ENCODE assay signal across 7 mouse cellular contexts in genomic region chr15:78173972-78174886, GRCm38 (mm10). TPM values are rescaled to one million over a fixed set of nuclear protein-coding genes. Genes with fewer than 3 reads are reported as not detected.
DNase-seq lines count a peak whose midpoint lies in the region; ATAC-seq lines count a peak whose summit lies in the region.

Ift27 (minus strand) TSS chr15:78174107.

- H3K4me2 ChIP-seq in embryonic facial prominence, embryonic 12.5 days (replicated peaks), result peak within 1 kb of the TSS; percentile 88
- peak within 1 kb of the TSS; percentile 79 for H3K4me2 ChIP-seq in limb, embryonic 11.5 days (ENCODE audit: low read depth, severe bottlenecking)
- H3K4me2 ChIP-seq in midbrain, embryonic 14.5 days (ENCODE audit: low read length), result peak within 1 kb of the TSS; percentile 95

- 1% methylated on average over 40 of the region's 40 CpGs for WGBS in embryonic facial prominence, embryonic 12.5 days
- 2% methylated on average over 40 of the region's 40 CpGs for WGBS in limb, embryonic 11.5 days
- WGBS in midbrain, embryonic 14.5 days, result 1% methylated on average over 40 of the region's 40 CpGs

- peak; percentile 96 for ATAC-seq in embryonic facial prominence, embryonic 12.5 days (ENCODE audit: insufficient number of reproducible peaks, insufficient read depth, low FRiP score, low TSS enrichment)
- peak; percentile 94 for ATAC-seq in limb, embryonic 11.5 days (ENCODE audit: insufficient number of reproducible peaks, low FRiP score, low TSS enrichment, low read depth)
- peak; percentile 96 for ATAC-seq in midbrain, embryonic 14.5 days (ENCODE audit: low FRiP score, low TSS enrichment)

- no peaks in the 10 kb centered on the region for H3K9me3 ChIP-seq in embryonic facial prominence, embryonic 12.5 days
- H3K9me3 ChIP-seq in limb, embryonic 11.5 days (ENCODE audit: control insufficient read depth, low read length), result no peaks in the 10 kb centered on the region
- H3K9me3 ChIP-seq in midbrain, embryonic 14.5 days (ENCODE audit: control insufficient read depth, low read length), result no peaks in the 10 kb centered on the region

- H3K4me1 ChIP-seq in embryonic facial prominence, embryonic 12.5 days, result peaks cover 14% of the 10 kb centered on the region
- H3K4me1 ChIP-seq in limb, embryonic 11.5 days (ENCODE audit: control insufficient read depth, insufficient read depth, low read length), result peaks cover 8% of the 10 kb centered on the region; the same call in 1 of the 2 replicates
- H3K4me1 ChIP-seq in midbrain, embryonic 14.5 days (ENCODE audit: control insufficient read depth, insufficient read depth, low read length), result peaks cover 28% of the 10 kb centered on the region

- peaks cover 2% of the 10 kb centered on the region; the same call in 1 of the 2 replicates for H3K27me3 ChIP-seq in embryonic facial prominence, embryonic 12.5 days
- no peaks in the 10 kb centered on the region for H3K27me3 ChIP-seq in limb, embryonic 11.5 days (ENCODE audit: control insufficient read depth, insufficient read depth, low read length)
- H3K27me3 ChIP-seq in midbrain, embryonic 14.5 days (ENCODE audit: control insufficient read depth, insufficient read depth, low read length), result no peaks in the 10 kb centered on the region

- H3K4me3 ChIP-seq in embryonic facial prominence, embryonic 12.5 days, result peak within 1 kb of the TSS; percentile 65
- H3K4me3 ChIP-seq in limb, embryonic 11.5 days (ENCODE audit: low read depth, low read length), result peak within 1 kb of the TSS; percentile 72
- peak within 1 kb of the TSS; percentile 59 for H3K4me3 ChIP-seq in midbrain, embryonic 14.5 days (replicated peaks; ENCODE audit: low read depth, low read length)

- peak; percentile 94 for DNase-seq in adrenal gland, postnatal 25 days
- DNase-seq in heart, adult 11 months, result peak; percentile 100
- peak; percentile 96 for DNase-seq in kidney, adult 18-20 months
- peak; percentile 98 for DNase-seq in limb, embryonic 11.5 days (ENCODE audit: low spot score)
- peak; percentile 100 for DNase-seq in midbrain, embryonic 14.5 days
- peak; percentile 87 to 94 for DNase-seq in spleen, adult 18-20 months

- 0 out of 2 replicates have a peak within 1 kb of the TSS, but pooled peaks have one; percentile 54 for H3K27ac ChIP-seq in embryonic facial prominence, embryonic 12.5 days
- no peak within 1 kb of the TSS for H3K27ac ChIP-seq in limb, embryonic 11.5 days (replicated peaks; ENCODE audit: low read depth, low read length)
- peak within 1 kb of the TSS; percentile 88 for H3K27ac ChIP-seq in midbrain, embryonic 14.5 days (replicated peaks; ENCODE audit: low read depth, low read length)

- H3K36me3 ChIP-seq in embryonic facial prominence, embryonic 12.5 days, result no peaks in the 10 kb centered on the region
- H3K36me3 ChIP-seq in limb, embryonic 11.5 days (ENCODE audit: control insufficient read depth, insufficient read depth, low read length), result no peaks in the 10 kb centered on the region; the same call in 1 of the 2 replicates
- no peaks in the 10 kb centered on the region for H3K36me3 ChIP-seq in midbrain, embryonic 14.5 days (ENCODE audit: control insufficient read depth, insufficient read depth, low read length)

- H3K9ac ChIP-seq in embryonic facial prominence, embryonic 12.5 days, result peak within 1 kb of the TSS; percentile 79
- peak within 1 kb of the TSS; percentile 73 for H3K9ac ChIP-seq in limb, embryonic 11.5 days (ENCODE audit: low read length)
- H3K9ac ChIP-seq in midbrain, embryonic 14.5 days (replicated peaks; ENCODE audit: low read length), result peak within 1 kb of the TSS; percentile 70

RNA-seq across cellular contexts. Expression of gene Ift27, which starts in this region (rescaled TPM):
- 17.7 and 20.3 TPM in 2 replicates for total RNA-seq in adrenal gland, postnatal 25 days (2021)
- 90.0 and 90.5 TPM in 2 replicates for polyA plus RNA-seq in embryonic facial prominence, embryonic 12.5 days (2016; fragmentation: Nextera tagmentation; extraction: Ambion mirVana)
- polyA plus RNA-seq in limb, embryonic 11.5 days (2014; fragmentation: Nextera tagmentation; extraction: Ambion mirVana), result 111 and 119 TPM in 2 replicates
- polyA plus RNA-seq in midbrain, embryonic 14.5 days (2014; fragmentation: Nextera tagmentation; extraction: Ambion mirVana), result 102 and 110 TPM in 2 replicates
